Mouse (Mus musculus) embryonic facial prominence, embryonic 15.5 days (tissue): ENCODE results near the gene Irak1bp1. TPM values are rescaled to one million over a fixed set of nuclear protein-coding genes. Genes with fewer than 3 reads are reported as not detected.
A peak's percentile ranks its signal among the peaks of the same experiment; 100 is the strongest.

ENCODE experiments used
- ATAC-seq: fragments of 200-750 bp; cut with Nextera tagmentation; 2 replicates; pipeline ENCODE4 v1.8.0; 2017; ENCODE audit warnings: low read depth, moderate TSS enrichment; ENCODE audit not compliant: insufficient number of reproducible peaks, low FRiP score, low TSS enrichment
- H3K27ac ChIP-seq: fragments of 300-500 bp; sonication (generic); replicated peaks from 2 replicates; pipeline ENCODE4 v1.5.1; 2015; ENCODE audit warnings: mild to moderate bottlenecking, inconsistent platforms
- H3K27me3 ChIP-seq: fragments of 300-500 bp; sonication (generic); 2 replicates; pipeline ENCODE4 v1.6.1; 2015; ENCODE audit warnings: inconsistent platforms
- H3K36me3 ChIP-seq: fragments of 300-500 bp; sonication (generic); 2 replicates; pipeline ENCODE4 v1.6.1; 2015; ENCODE audit warnings: mild to moderate bottlenecking, inconsistent platforms
- H3K4me1 ChIP-seq: fragments of 300-500 bp; sonication (generic); 2 replicates; pipeline ENCODE4 v1.6.1; 2015; ENCODE audit warnings: inconsistent platforms
- H3K4me2 ChIP-seq: fragments of 300-500 bp; sonication (generic); replicated peaks from 2 replicates; pipeline ENCODE4 v1.6.1; 2015; ENCODE audit warnings: mild to moderate bottlenecking, inconsistent platforms
- H3K4me3 ChIP-seq: fragments of 300-500 bp; sonication (generic); replicated peaks from 2 replicates; pipeline ENCODE4 v1.5.1; 2015; ENCODE audit warnings: mild to moderate bottlenecking, inconsistent platforms
- H3K9ac ChIP-seq: fragments of 300-500 bp; sonication (generic); 2 replicates; pipeline ENCODE4 v1.6.1; 2015; ENCODE audit warnings: inconsistent platforms
- H3K9me3 ChIP-seq: fragments of 300-500 bp; sonication (generic); replicated peaks from 2 replicates; pipeline ENCODE4 v1.6.1; 2016; ENCODE audit warnings: inconsistent platforms
- WGBS: fragments of 180-500 bp; shearing (Covaris S2); methylation state at CpG from one replicate; pipeline ENCODE4 v1.1.7; 2015; 5-methylcytosine and 5-hydroxymethylcytosine counted together
- polyA plus RNA-seq: library from polyadenylated mRNA; unstranded; fragments of >200 nt; fragmentation: Nextera tagmentation; extraction: Ambion mirVana; gene quantifications from 2 replicates; pipeline ENCODE4 v1.2.1, GENCODE M21; 2015

Gene Irak1bp1
- 19.6 and 20.4 TPM in 2 replicates for polyA plus RNA-seq

- Histone ChIP-seq H3K36me3 (no peaks in the 10 kb centered on the region), H3K9ac (peak within 1 kb of the TSS; percentile 62), H3K9me3 (no peaks in the 10 kb centered on the region), H3K4me2 (peak within 1 kb of the TSS; percentile 66), H3K27ac (peak within 1 kb of the TSS; percentile 80), H3K4me3 (peak within 1 kb of the TSS; percentile 79), H3K4me1 (0 out of 2 replicates have a peak, but pooled peaks cover 5% of the 10 kb centered on the region), H3K27me3 (no peaks in the 10 kb centered on the region)
- WGBS = 13% methylated on average over 20 of the region's 20 CpGs
- ATAC-seq = no peak; the same call in 1 of the 2 replicates
Measured at GRCm38 (mm10) chr9:82829007-82829689, at the start of gene Irak1bp1. Gene Irak1bp1, plus strand, starts transcription at chr9:82829540.

- 70% methylated on average over 9 of the region's 9 CpGs for WGBS
- H3K27me3 ChIP-seq = no peaks in the 10 kb centered on the region
- no peaks in the 10 kb centered on the region for H3K4me1 ChIP-seq
- H3K9ac ChIP-seq = no peak overlapping the region
- no peaks in the 10 kb centered on the region for H3K9me3 ChIP-seq
- H3K4me3 ChIP-seq = no peak overlapping the region
- H3K27ac ChIP-seq = no peak overlapping the region
- no peak for ATAC-seq
- no peak overlapping the region for H3K4me2 ChIP-seq
- no peaks in the 10 kb centered on the region for H3K36me3 ChIP-seq
Measured at GRCm38 (mm10) chr9:82788375-82788774, 41.0 kb upstream of the Irak1bp1 start.

- H3K4me3 ChIP-seq = no peak overlapping the region
- no peak overlapping the region for H3K4me2 ChIP-seq
- no peaks in the 10 kb centered on the region for H3K9me3 ChIP-seq
- no peaks in the 10 kb centered on the region for H3K36me3 ChIP-seq
- 77% methylated on average over 8 of the region's 8 CpGs for WGBS
- no peaks in the 10 kb centered on the region for H3K4me1 ChIP-seq
- H3K9ac ChIP-seq = no peak overlapping the region
- H3K27me3 ChIP-seq = no peaks in the 10 kb centered on the region
- ATAC-seq = no peak
- no peak overlapping the region for H3K27ac ChIP-seq
Measured at GRCm38 (mm10) chr9:82800360-82800759, 29.0 kb upstream of the Irak1bp1 start.

DNA sequence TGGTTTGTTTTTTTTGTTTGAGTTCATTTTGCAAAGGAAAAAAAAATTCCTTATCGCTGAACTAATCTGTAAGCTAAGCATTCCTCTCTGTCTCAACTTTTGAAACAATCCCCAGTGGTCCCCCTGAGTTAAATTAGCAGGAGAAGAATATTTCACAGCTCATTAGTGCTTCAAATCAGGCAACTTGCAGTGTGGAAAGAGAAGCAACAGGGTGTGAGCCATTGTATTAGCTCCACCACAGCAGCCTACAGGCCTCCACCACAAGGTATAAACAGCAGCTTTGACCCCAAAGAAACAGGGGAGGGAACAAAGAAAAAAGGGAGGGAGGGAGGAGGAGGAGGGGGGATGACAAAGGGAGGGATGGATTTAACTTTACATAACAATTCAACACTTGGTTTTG is 22.2 kb upstream of the Irak1bp1 start:
- H3K27ac ChIP-seq = no peak overlapping the region
- H3K9ac ChIP-seq = no peak overlapping the region
- H3K4me2 ChIP-seq = no peak overlapping the region
- no peaks in the 10 kb centered on the region for H3K27me3 ChIP-seq
- no peak overlapping the region for H3K4me3 ChIP-seq
- H3K4me1 ChIP-seq = no peaks in the 10 kb centered on the region
- no peak for ATAC-seq
- no peaks in the 10 kb centered on the region for H3K9me3 ChIP-seq
- WGBS = 21% methylated on average over 1 of the region's 1 CpGs
- no peaks in the 10 kb centered on the region for H3K36me3 ChIP-seq

GRCm38 (mm10) chr9:82807635-82808034 is 21.7 kb upstream of the Irak1bp1 start:
- Histone ChIP-seq H3K4me3 (no peak overlapping the region), H3K36me3 (no peaks in the 10 kb centered on the region), H3K4me1 (no peaks in the 10 kb centered on the region), H3K9me3 (no peaks in the 10 kb centered on the region), H3K4me2 (no peak overlapping the region), H3K27me3 (no peaks in the 10 kb centered on the region), H3K9ac (no peak overlapping the region), H3K27ac (no peak overlapping the region)
- WGBS = 56% methylated on average over 5 of the region's 5 CpGs
- no peak for ATAC-seq

DNA sequence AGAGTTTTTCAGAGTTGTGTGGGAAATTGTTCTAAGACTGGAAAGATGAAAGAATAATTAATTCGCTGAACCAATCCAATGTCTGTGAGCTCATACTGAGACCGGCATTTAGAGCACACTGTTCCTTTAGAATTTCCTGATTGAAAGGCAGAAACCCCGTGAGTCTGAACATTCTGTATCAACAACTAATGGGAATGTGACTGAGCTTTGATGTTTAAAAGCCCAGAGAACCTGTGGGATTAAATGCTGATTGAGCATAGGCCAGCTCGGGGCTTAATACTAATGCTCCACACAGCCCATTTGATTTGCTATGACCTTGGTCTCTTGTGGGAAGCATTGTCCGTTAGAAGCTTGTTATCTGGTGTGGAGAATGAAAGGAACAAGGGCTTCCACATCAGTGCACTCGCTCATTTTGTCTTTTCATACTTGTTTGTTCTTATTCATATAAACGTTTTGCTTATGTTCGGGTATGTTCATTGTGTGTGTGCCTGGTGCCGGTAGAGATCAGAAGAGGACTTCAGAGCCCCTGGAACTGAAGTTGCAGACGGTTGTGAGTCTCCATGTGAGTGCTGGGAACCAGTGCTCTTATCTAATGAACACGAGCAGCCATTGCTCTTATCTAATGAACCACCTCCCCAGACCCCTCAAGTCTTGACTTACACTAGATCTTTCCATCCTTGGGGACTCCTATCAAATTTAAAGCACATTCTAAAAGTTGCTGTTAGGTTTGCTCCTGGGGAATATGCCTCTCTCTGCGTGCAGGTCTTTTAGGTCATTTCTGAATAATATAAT is 17.0 kb upstream of the Irak1bp1 start:
- Histone ChIP-seq H3K36me3 (no peaks in the 10 kb centered on the region), H3K9me3 (no peaks in the 10 kb centered on the region), H3K27ac (no peak overlapping the region), H3K4me1 (no peaks in the 10 kb centered on the region), H3K4me3 (no peak overlapping the region), H3K9ac (no peak overlapping the region), H3K4me2 (no peak overlapping the region), H3K27me3 (no peaks in the 10 kb centered on the region)
- 73% methylated on average over 12 of the region's 12 CpGs for WGBS
- ATAC-seq = no peak

DNA sequence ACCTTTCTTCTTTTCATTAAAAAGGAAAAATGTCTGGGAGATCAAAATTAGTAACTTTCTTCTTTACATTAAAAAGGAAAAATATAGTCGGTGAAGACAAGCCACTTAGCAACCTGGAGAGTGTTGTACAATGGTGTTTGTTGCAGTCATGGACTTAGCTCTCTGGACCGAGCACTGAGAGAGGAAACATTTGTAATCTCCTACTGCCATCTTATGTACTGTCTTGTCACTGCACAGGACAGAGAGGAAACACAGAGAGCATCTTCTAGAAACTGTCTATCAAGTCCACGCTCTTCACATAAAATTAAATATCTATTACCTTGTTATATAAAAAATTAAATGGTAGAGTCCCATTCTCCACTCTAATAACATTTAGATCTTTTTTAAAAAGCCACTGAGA is 14.8 kb upstream of the Irak1bp1 start:
- Histone ChIP-seq H3K9me3 (no peaks in the 10 kb centered on the region), H3K36me3 (no peaks in the 10 kb centered on the region), H3K9ac (no peak overlapping the region), H3K4me3 (no peak overlapping the region), H3K27ac (no peak overlapping the region), H3K27me3 (no peaks in the 10 kb centered on the region), H3K4me2 (no peak overlapping the region), H3K4me1 (no peaks in the 10 kb centered on the region)
- 53% methylated on average over 3 of the region's 3 CpGs for WGBS
- ATAC-seq = no peak

- H3K9me3 ChIP-seq = no peaks in the 10 kb centered on the region
- no peak overlapping the region for H3K4me3 ChIP-seq
- no peak for ATAC-seq
- H3K4me1 ChIP-seq = no peaks in the 10 kb centered on the region
- no peaks in the 10 kb centered on the region for H3K36me3 ChIP-seq
- H3K4me2 ChIP-seq = no peak overlapping the region
- no peak overlapping the region for H3K27ac ChIP-seq
- no peak overlapping the region for H3K9ac ChIP-seq
- H3K27me3 ChIP-seq = no peaks in the 10 kb centered on the region
Measured at GRCm38 (mm10) chr9:82815257-82815785, 14.0 kb upstream of the Irak1bp1 start.

GRCm38 (mm10) chr9:82826426-82826825 is 2.9 kb upstream of the Irak1bp1 start:
- no peak for ATAC-seq
- 94% methylated on average over 6 of the region's 6 CpGs for WGBS

GRCm38 (mm10) chr9:82829693-82830430 is 522 bp downstream of the Irak1bp1 start:
- H3K4me2 ChIP-seq = peak overlapping the region; percentile 66
- 0 out of 2 replicates have a peak, but pooled peaks cover 5% of the 10 kb centered on the region for H3K4me1 ChIP-seq
- WGBS = under 1% methylated on average over 65 of the region's 65 CpGs
- H3K27me3 ChIP-seq = no peaks in the 10 kb centered on the region
- H3K36me3 ChIP-seq = no peaks in the 10 kb centered on the region
- ATAC-seq = peak; percentile 92
- H3K4me3 ChIP-seq = peak overlapping the region; percentile 79
- H3K9me3 ChIP-seq = no peaks in the 10 kb centered on the region
- H3K9ac ChIP-seq = peak overlapping the region; percentile 62
- peak overlapping the region; percentile 80 for H3K27ac ChIP-seq

More at GRCm38 (mm10) chr9:82826426-82826825, 2.9 kb upstream of the Irak1bp1 start:
- H3K4me1 ChIP-seq = 0 out of 2 replicates have a peak, but pooled peaks cover 5% of the 10 kb centered on the region
- no peak overlapping the region for H3K4me2 ChIP-seq
- H3K27me3 ChIP-seq = no peaks in the 10 kb centered on the region
- no peaks in the 10 kb centered on the region for H3K9me3 ChIP-seq
- H3K9ac ChIP-seq = no peak overlapping the region
- no peaks in the 10 kb centered on the region for H3K36me3 ChIP-seq
- H3K4me3 ChIP-seq = no peak overlapping the region
- H3K27ac ChIP-seq = no peak overlapping the region

- WGBS = 40% methylated on average over 4 of the region's 4 CpGs
- no peaks in the 10 kb centered on the region for H3K36me3 ChIP-seq
- no peaks in the 10 kb centered on the region for H3K9me3 ChIP-seq
- H3K27ac ChIP-seq = no peak overlapping the region
- no peak overlapping the region for H3K4me2 ChIP-seq
- H3K4me1 ChIP-seq = 0 out of 2 replicates have a peak, but pooled peaks cover 5% of the 10 kb centered on the region
- ATAC-seq = no peak
- H3K27me3 ChIP-seq = no peaks in the 10 kb centered on the region
- H3K4me3 ChIP-seq = no peak overlapping the region
- no peak overlapping the region for H3K9ac ChIP-seq
Measured at GRCm38 (mm10) chr9:82831891-82832290, 2.6 kb downstream of the Irak1bp1 start.
